Mouse (Mus musculus): ENCODE data around the gene 1700029P11Rik.

- TF ChIP-seq CTCF (IDR thresholded peaks at IDR 0.05; ENCODE audit: insufficient read depth, low read depth, low read length): no peak
- TF ChIP-seq POLR2A (IDR thresholded peaks at IDR 0.05; ENCODE audit: insufficient read depth, low read depth, low read length): no peak
Observed at GRCm38 (mm10) chr15:81951159-81951558, 29.2 kb upstream of the 1700029P11Rik start.

Data from olfactory bulb, adult 2 months (tissue).